Comparison of ENCODE assay signal across 1 mouse cellular context in genomic region chr5:30878616-30879015, GRCm38 (mm10).
A peak's percentile ranks its signal among the peaks of the same experiment; 100 is the strongest.
TF ChIP-seq lines count a peak whose summit lies in the region.

No protein-coding gene starts in this region.

TF ChIP-seq in MEL, 35 proteins besides CTCF, POLR2A, EP300 and RAD21:
- TF ChIP-seq POLR2AphosphoS2 (IDR thresholded peaks at IDR 0.05; ENCODE audit: low read length) (peak; percentile 54; the same call in 1 of the 2 replicates), ZNF384 (IDR thresholded peaks at IDR 0.05; ENCODE audit: low read depth, low read length) (peak; percentile 43; the same call in 1 of the 2 replicates), BHLHE40 (IDR thresholded peaks at IDR 0.05; ENCODE audit: borderline replicate concordance, low read depth, low read length) (no peak), ETS1 (IDR thresholded peaks at IDR 0.05; ENCODE audit: low read depth, low read length) (no peak), ZC3H11A (IDR thresholded peaks at IDR 0.05; ENCODE audit: low read depth, low read length) (no peak), NELFE (IDR thresholded peaks at IDR 0.05; ENCODE audit: low read depth, low read length) (no peak), UBTF (IDR thresholded peaks at IDR 0.05; ENCODE audit: borderline replicate concordance, insufficient read depth, low read depth, low read length) (no peak), KAT2A (conservative IDR thresholded peaks at IDR 0.05; ENCODE audit: low read depth, low read length) (no peak), MXI1 (IDR thresholded peaks at IDR 0.05; ENCODE audit: low read depth, low read length) (no peak), CHD1 (IDR thresholded peaks at IDR 0.05; ENCODE audit: low read depth, low read length) (no peak)
